In genomic region chr10:61381823-61382222, GRCm38 (mm10) we compare ENCODE assay signal across 9 mouse cellular contexts. TPM values are rescaled to one million over a fixed set of nuclear protein-coding genes. Genes with fewer than 3 reads are reported as not detected.
DNase-seq lines count a peak whose midpoint lies in the region; ATAC-seq lines count a peak whose summit lies in the region.
"Had no signal": no experiment of that assay in that cellular context is flagged by ENCODE, and none has a peak within 500 bp of the region (broad histone marks: within the 10 kb centered on the region; RNA-seq: fewer than 3 reads in every experiment).

No protein-coding gene starts in this region.

- peak overlapping the region; percentile 81 for H3K4me3 ChIP-seq in heart, embryonic 10.5 days
- H3K4me3 ChIP-seq in midbrain, embryonic 12.5 days = peak overlapping the region; percentile 59

- DNase-seq in layer of hippocampus, adult 11-12 months (ENCODE audit: low spot score) = peak; percentile 44
- DNase-seq in layer of hippocampus, postnatal 25 days (ENCODE audit: extremely low spot score in 1 of 2, low spot score in 1 of 2) = no peak
- DNase-seq in heart, embryonic 10.5 days (ENCODE audit: low spot score) = no peak
- DNase-seq in kidney, postnatal 36 days = peak; percentile 42 to 47
- no peak for DNase-seq in cerebellum, postnatal 10 days
- no peak for DNase-seq in left cerebral cortex, adult 11 months (ENCODE audit: low spot score)

- no peaks in the 10 kb centered on the region for H3K9me3 ChIP-seq in heart, embryonic 10.5 days
- no peaks in the 10 kb centered on the region for H3K9me3 ChIP-seq in midbrain, embryonic 12.5 days
- H3K9me3 ChIP-seq: G1E had no signal

- peak overlapping the region; percentile 90 for H3K27ac ChIP-seq in heart, embryonic 10.5 days
- no peak overlapping the region for H3K27ac ChIP-seq in midbrain, embryonic 12.5 days (replicated peaks)

- H3K4me2 ChIP-seq in midbrain, embryonic 12.5 days (replicated peaks) = peak overlapping the region; percentile 91

- no peak overlapping the region; the same call in 1 of the 2 replicates for H3K9ac ChIP-seq in midbrain, embryonic 12.5 days (replicated peaks)

- peaks cover 5% of the 10 kb centered on the region; the same call in 1 of the 2 replicates for H3K36me3 ChIP-seq in heart, embryonic 10.5 days
- H3K36me3 ChIP-seq in midbrain, embryonic 12.5 days = no peaks in the 10 kb centered on the region
- H3K36me3 ChIP-seq: G1E had no signal

- no peak for ATAC-seq in midbrain, embryonic 12.5 days (ENCODE audit: low FRiP score, low read depth)
- no peak for ATAC-seq in activated CD4-positive, CD25-positive, alpha-beta regulatory T cell, adult 4 months

- 0 out of 2 replicates have a peak, but pooled peaks cover 6% of the 10 kb centered on the region for H3K27me3 ChIP-seq in heart, embryonic 10.5 days (ENCODE audit: insufficient read depth, poor library complexity, severe bottlenecking)
- peaks cover 51% of the 10 kb centered on the region for H3K27me3 ChIP-seq in midbrain, embryonic 12.5 days

- 7% methylated on average over 8 of the region's 8 CpGs for WGBS in heart, embryonic 10.5 days
- 17% methylated on average over 8 of the region's 8 CpGs for WGBS in midbrain, embryonic 12.5 days

- H3K4me1 ChIP-seq in heart, embryonic 10.5 days = peaks cover 85% of the 10 kb centered on the region
- H3K4me1 ChIP-seq in midbrain, embryonic 12.5 days = peaks cover 31% of the 10 kb centered on the region

RNA-seq across cellular contexts. Expression of gene Pald1, which starts 1.5 kb away (rescaled TPM):
- 10 to 100 TPM; 15.2 to 20.0 TPM for total RNA-seq in layer of hippocampus, postnatal 25 days (2021)
- 34.2 and 40.8 TPM in 2 replicates for polyA plus RNA-seq in heart, embryonic 10.5 days (2016; fragmentation: Nextera tagmentation; extraction: Ambion mirVana)
- 24.7 and 25.3 TPM in 2 replicates for polyA plus RNA-seq in midbrain, embryonic 12.5 days (2016; fragmentation: Nextera tagmentation; extraction: Ambion mirVana)
- polyA plus RNA-seq in activated CD4-positive, CD25-positive, alpha-beta regulatory T cell, adult 4 months (2017; shearing (Covaris generic)) = not detected
- total RNA-seq: G1E had no signal

RNA-seq across cellular contexts. Expression of gene Nodal, which starts 35.9 kb away (rescaled TPM):
- under 1 TPM; 0.25 to 0.28 TPM for total RNA-seq in layer of hippocampus, postnatal 25 days (2021)
- polyA plus RNA-seq in heart, embryonic 10.5 days (2016; fragmentation: Nextera tagmentation; extraction: Ambion mirVana) = 0.28 TPM in 1 of 2 replicates, not detected in the other
- polyA plus RNA-seq in midbrain, embryonic 12.5 days (2016; fragmentation: Nextera tagmentation; extraction: Ambion mirVana) = not detected in 2 replicates
- not detected for polyA plus RNA-seq in activated CD4-positive, CD25-positive, alpha-beta regulatory T cell, adult 4 months (2017; shearing (Covaris generic))
- total RNA-seq: G1E had no signal
- polyA plus RNA-seq: G1E had no signal

Comparison
In these comparisons a context has a peak if more than half of its experiments do, and no peak if none do; other contexts are left out.
1. DNase-seq: peak in layer of hippocampus, adult 11-12 months (single experiment) and kidney, postnatal 36 days (2 of 2); none in layer of hippocampus, postnatal 25 days (0 of 2), heart, embryonic 10.5 days (single experiment), cerebellum, postnatal 10 days (0 of 2) and left cerebral cortex, adult 11 months (single experiment).
2. RNA of gene Pald1, which starts 1.5 kb away (polyA plus RNA-seq): 34.2 to 40.8 TPM in heart, embryonic 10.5 days and 24.7 to 25.3 TPM in midbrain, embryonic 12.5 days; not detected in activated CD4-positive, CD25-positive, alpha-beta regulatory T cell, adult 4 months; every median in the first group is over 10 times any median in the second.